Mouse (Mus musculus): ENCODE data around the gene Phtf1.
A peak's percentile ranks its signal among the peaks of the same experiment; 100 is the strongest.

The Phtf1 gene

GRCm38 (mm10) chr3:103967861-103968691, at the start of gene Phtf1:
TSS of gene Phtf1 (plus strand) at chr3:103968110.
- DNase-seq (ENCODE audit: low spot score) = peak; percentile 30

GRCm38 (mm10) chr3:103920094-103920493, 47.8 kb upstream of the Phtf1 start:
- no peak for DNase-seq (ENCODE audit: low spot score)

- DNase-seq (ENCODE audit: low spot score) = no peak
Observed at GRCm38 (mm10) chr3:103925302-103925701, 42.6 kb upstream of the Phtf1 start.

GRCm38 (mm10) chr3:103927511-103927910, 40.4 kb upstream of the Phtf1 start:
- DNase-seq (ENCODE audit: low spot score) = no peak

- no peak for DNase-seq (ENCODE audit: low spot score)
Observed at GRCm38 (mm10) chr3:103944794-103945562, 22.9 kb upstream of the Phtf1 start.

- DNase-seq (ENCODE audit: low spot score) = no peak
Observed at GRCm38 (mm10) chr3:103948666-103949065, 19.2 kb upstream of the Phtf1 start.

- no peak for DNase-seq (ENCODE audit: low spot score)
Observed at GRCm38 (mm10) chr3:103960622-103961021, 7.3 kb upstream of the Phtf1 start.

- DNase-seq (ENCODE audit: low spot score) = no peak
Observed at GRCm38 (mm10) chr3:103967231-103967630, 679 bp upstream of the Phtf1 start.

- no peak for DNase-seq (ENCODE audit: low spot score)
Observed at GRCm38 (mm10) chr3:103968701-103969100, 791 bp downstream of the Phtf1 start.

- DNase-seq (ENCODE audit: low spot score) = no peak
Observed at GRCm38 (mm10) chr3:103971157-103971556, 3.2 kb downstream of the Phtf1 start.

GRCm38 (mm10) chr3:103984556-103984955, 16.6 kb downstream of the Phtf1 start:
- DNase-seq (ENCODE audit: low spot score) = no peak

GRCm38 (mm10) chr3:103985194-103985593, 17.3 kb downstream of the Phtf1 start:
- no peak for DNase-seq (ENCODE audit: low spot score)

- no peak for DNase-seq (ENCODE audit: low spot score)
Observed at GRCm38 (mm10) chr3:103987831-103988432, 20.0 kb downstream of the Phtf1 start.

- no peak for DNase-seq (ENCODE audit: low spot score)
Observed at GRCm38 (mm10) chr3:103989352-103989751, 21.4 kb downstream of the Phtf1 start.

- no peak for DNase-seq (ENCODE audit: low spot score)
Observed at GRCm38 (mm10) chr3:103991271-103991670, 23.4 kb downstream of the Phtf1 start.

- DNase-seq (ENCODE audit: low spot score) = no peak
Observed at GRCm38 (mm10) chr3:103998724-103999123, 30.8 kb downstream of the Phtf1 start.

GRCm38 (mm10) chr3:104006896-104007466, 39.1 kb downstream of the Phtf1 start:
- no peak for DNase-seq (ENCODE audit: low spot score)

GRCm38 (mm10) chr3:104007479-104007878, 39.6 kb downstream of the Phtf1 start:
- DNase-seq (ENCODE audit: low spot score) = no peak

- DNase-seq (ENCODE audit: low spot score) = no peak
Observed at GRCm38 (mm10) chr3:104009924-104010662, 42.2 kb downstream of the Phtf1 start.

- no peak for DNase-seq (ENCODE audit: low spot score)
Observed at GRCm38 (mm10) chr3:104011972-104012371, 44.1 kb downstream of the Phtf1 start.

- DNase-seq (ENCODE audit: low spot score) = no peak
Observed at GRCm38 (mm10) chr3:104017931-104018330, 50.0 kb downstream of the Phtf1 start.

- DNase-seq (ENCODE audit: low spot score) = no peak
Observed at GRCm38 (mm10) chr3:104019453-104019852, 51.5 kb downstream of the Phtf1 start.

Data from urinary bladder, postnatal 10 days (tissue).